Mouse (Mus musculus): Measurements from ENCODE around the gene Acoxl. TPM values are rescaled to one million over a fixed set of nuclear protein-coding genes. Genes with fewer than 3 reads are reported as not detected.

The Acoxl gene
- polyA plus RNA-seq, 1 experiment, result 1.7 TPM

- no peaks in the 10 kb centered on the region for H3K36me3 ChIP-seq (ENCODE audit: control insufficient read depth, insufficient read depth, low read length)
- 52% methylated on average over 5 of the region's 5 CpGs for WGBS
- TF ChIP-seq CTCF (IDR thresholded peaks at IDR 0.05; ENCODE audit: borderline replicate concordance, control insufficient read depth, extremely low read depth, insufficient read depth, low read length, poor library complexity), result no peak
- no peak for TF ChIP-seq POLR2A (IDR thresholded peaks at IDR 0.05; ENCODE audit: control insufficient read depth, extremely low read depth, insufficient read depth, low read length, poor library complexity)
- H3K4me3 ChIP-seq (ENCODE audit: control insufficient read depth, insufficient read depth, low read length), result no peak overlapping the region
- peaks cover 13% of the 10 kb centered on the region for H3K4me1 ChIP-seq (replicated peaks; ENCODE audit: control insufficient read depth, insufficient read depth, low read length)
- peak; percentile 62 for DNase-seq
- H3K27ac ChIP-seq (ENCODE audit: control insufficient read depth, insufficient read depth, low read length), result no peak overlapping the region
- H3K27me3 ChIP-seq (ENCODE audit: control insufficient read depth, insufficient read depth, low read length), result no peaks in the 10 kb centered on the region
Observed at GRCm38 (mm10) chr2:128078859-128079258, 240.2 kb downstream of the Acoxl start.

GRCm38 (mm10) chr2:128079316-128079715, 240.6 kb downstream of the Acoxl start:
- no peak for DNase-seq
- WGBS, result 91% methylated on average over 6 of the region's 6 CpGs
- Histone ChIP-seq H3K4me3 (ENCODE audit: control insufficient read depth, insufficient read depth, low read length) (no peak overlapping the region), H3K27me3 (ENCODE audit: control insufficient read depth, insufficient read depth, low read length) (no peaks in the 10 kb centered on the region), H3K4me1 (replicated peaks; ENCODE audit: control insufficient read depth, insufficient read depth, low read length) (peaks cover 13% of the 10 kb centered on the region), H3K27ac (ENCODE audit: control insufficient read depth, insufficient read depth, low read length) (no peak overlapping the region), H3K36me3 (ENCODE audit: control insufficient read depth, insufficient read depth, low read length) (no peaks in the 10 kb centered on the region)
- TF ChIP-seq POLR2A (IDR thresholded peaks at IDR 0.05; ENCODE audit: control insufficient read depth, extremely low read depth, insufficient read depth, low read length, poor library complexity), result no peak
- no peak for TF ChIP-seq CTCF (IDR thresholded peaks at IDR 0.05; ENCODE audit: borderline replicate concordance, control insufficient read depth, extremely low read depth, insufficient read depth, low read length, poor library complexity)

DNA sequence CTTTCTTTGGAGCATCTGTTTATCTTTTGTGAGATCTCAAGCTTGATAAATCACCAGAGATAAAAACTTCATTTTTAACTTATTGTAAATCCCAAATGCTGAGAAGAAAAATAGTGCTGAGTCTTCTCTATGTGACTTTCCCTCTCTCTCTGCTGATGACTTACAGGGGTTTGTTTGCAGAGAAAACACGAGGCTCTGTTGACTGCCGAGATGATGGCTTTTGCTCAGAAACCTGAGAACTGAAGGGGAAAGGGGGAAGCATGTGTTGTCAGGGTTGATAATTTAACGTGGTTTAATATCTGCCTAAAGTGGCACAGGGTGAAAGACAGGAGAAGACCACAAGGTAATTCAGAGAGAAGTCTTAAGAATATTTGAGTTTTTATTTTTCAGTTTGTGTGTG, 245.2 kb downstream of the Acoxl start:
- 26% methylated on average over 3 of the region's 3 CpGs for WGBS
- DNase-seq, result no peak
- Histone ChIP-seq H3K4me3 (ENCODE audit: control insufficient read depth, insufficient read depth, low read length) (no peak overlapping the region), H3K36me3 (ENCODE audit: control insufficient read depth, insufficient read depth, low read length) (no peaks in the 10 kb centered on the region), H3K27ac (ENCODE audit: control insufficient read depth, insufficient read depth, low read length) (no peak overlapping the region), H3K4me1 (replicated peaks; ENCODE audit: control insufficient read depth, insufficient read depth, low read length) (peaks cover 16% of the 10 kb centered on the region), H3K27me3 (ENCODE audit: control insufficient read depth, insufficient read depth, low read length) (no peaks in the 10 kb centered on the region)
- TF ChIP-seq POLR2A (IDR thresholded peaks at IDR 0.05; ENCODE audit: control insufficient read depth, extremely low read depth, insufficient read depth, low read length, poor library complexity), result no peak
- TF ChIP-seq CTCF (IDR thresholded peaks at IDR 0.05; ENCODE audit: borderline replicate concordance, control insufficient read depth, extremely low read depth, insufficient read depth, low read length, poor library complexity), result no peak

- no peak overlapping the region for H3K4me3 ChIP-seq (ENCODE audit: control insufficient read depth, insufficient read depth, low read length)
- no peaks in the 10 kb centered on the region for H3K27me3 ChIP-seq (ENCODE audit: control insufficient read depth, insufficient read depth, low read length)
- H3K27ac ChIP-seq (ENCODE audit: control insufficient read depth, insufficient read depth, low read length), result no peak overlapping the region
- H3K4me1 ChIP-seq (replicated peaks; ENCODE audit: control insufficient read depth, insufficient read depth, low read length), result peaks cover 12% of the 10 kb centered on the region
- TF ChIP-seq POLR2A (IDR thresholded peaks at IDR 0.05; ENCODE audit: control insufficient read depth, extremely low read depth, insufficient read depth, low read length, poor library complexity), result no peak
- TF ChIP-seq CTCF (IDR thresholded peaks at IDR 0.05; ENCODE audit: borderline replicate concordance, control insufficient read depth, extremely low read depth, insufficient read depth, low read length, poor library complexity), result no peak
- no peak for DNase-seq
- 93% methylated on average over 5 of the region's 5 CpGs for WGBS
- H3K36me3 ChIP-seq (ENCODE audit: control insufficient read depth, insufficient read depth, low read length), result no peaks in the 10 kb centered on the region
Observed at GRCm38 (mm10) chr2:128084607-128085006, 245.9 kb downstream of the Acoxl start.

GRCm38 (mm10) chr2:128085481-128085880, 246.8 kb downstream of the Acoxl start:
- WGBS, result 63% methylated on average over 1 of the region's 1 CpGs
- Histone ChIP-seq H3K36me3 (ENCODE audit: control insufficient read depth, insufficient read depth, low read length) (no peaks in the 10 kb centered on the region), H3K27ac (ENCODE audit: control insufficient read depth, insufficient read depth, low read length) (no peak overlapping the region), H3K4me1 (replicated peaks; ENCODE audit: control insufficient read depth, insufficient read depth, low read length) (peaks cover 13% of the 10 kb centered on the region), H3K27me3 (ENCODE audit: control insufficient read depth, insufficient read depth, low read length) (no peaks in the 10 kb centered on the region), H3K4me3 (ENCODE audit: control insufficient read depth, insufficient read depth, low read length) (no peak overlapping the region)
- no peak for DNase-seq
- TF ChIP-seq POLR2A (IDR thresholded peaks at IDR 0.05; ENCODE audit: control insufficient read depth, extremely low read depth, insufficient read depth, low read length, poor library complexity) (no peak), CTCF (IDR thresholded peaks at IDR 0.05; ENCODE audit: borderline replicate concordance, control insufficient read depth, extremely low read depth, insufficient read depth, low read length, poor library complexity) (no peak)

DNA sequence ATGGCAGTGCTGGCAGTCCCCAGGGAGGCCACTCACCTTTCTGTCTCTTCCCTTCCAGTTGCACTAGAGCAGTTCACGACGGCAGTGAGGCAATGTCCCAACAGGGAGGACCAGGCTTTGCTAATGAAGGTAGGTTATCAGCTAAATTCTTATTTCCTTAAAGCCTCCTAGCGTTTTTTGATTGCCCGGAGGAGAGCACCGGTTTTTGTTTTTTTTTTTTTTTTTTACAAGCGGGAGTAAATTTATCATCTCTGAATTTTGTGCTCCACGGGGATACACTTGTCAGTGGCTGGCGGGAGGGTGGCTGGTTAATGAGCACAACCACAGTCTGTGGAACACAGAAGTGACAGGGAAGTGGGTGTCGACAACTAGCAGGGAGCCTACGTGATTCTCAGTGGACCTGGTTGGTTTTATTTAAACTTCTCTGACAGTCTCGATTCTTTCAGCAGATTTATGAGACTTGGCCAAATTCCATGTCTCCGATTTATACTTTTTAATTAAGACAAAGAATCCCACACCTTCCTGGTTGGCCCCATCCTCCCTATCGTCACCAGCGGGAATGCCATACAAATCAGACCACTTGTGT, 247.7 kb downstream of the Acoxl start:
- DNase-seq, result no peak
- TF ChIP-seq POLR2A (IDR thresholded peaks at IDR 0.05; ENCODE audit: control insufficient read depth, extremely low read depth, insufficient read depth, low read length, poor library complexity), result no peak
- no peak for TF ChIP-seq CTCF (IDR thresholded peaks at IDR 0.05; ENCODE audit: borderline replicate concordance, control insufficient read depth, extremely low read depth, insufficient read depth, low read length, poor library complexity)
- peaks cover 21% of the 10 kb centered on the region for H3K4me1 ChIP-seq (replicated peaks; ENCODE audit: control insufficient read depth, insufficient read depth, low read length)
- H3K4me3 ChIP-seq (ENCODE audit: control insufficient read depth, insufficient read depth, low read length), result no peak overlapping the region
- no peaks in the 10 kb centered on the region for H3K36me3 ChIP-seq (ENCODE audit: control insufficient read depth, insufficient read depth, low read length)
- 88% methylated on average over 14 of the region's 14 CpGs for WGBS
- H3K27me3 ChIP-seq (ENCODE audit: control insufficient read depth, insufficient read depth, low read length), result no peaks in the 10 kb centered on the region
- H3K27ac ChIP-seq (ENCODE audit: control insufficient read depth, insufficient read depth, low read length), result no peak overlapping the region
